Mouse (Mus musculus): ENCODE data around the gene Adgrl3.

DNA sequence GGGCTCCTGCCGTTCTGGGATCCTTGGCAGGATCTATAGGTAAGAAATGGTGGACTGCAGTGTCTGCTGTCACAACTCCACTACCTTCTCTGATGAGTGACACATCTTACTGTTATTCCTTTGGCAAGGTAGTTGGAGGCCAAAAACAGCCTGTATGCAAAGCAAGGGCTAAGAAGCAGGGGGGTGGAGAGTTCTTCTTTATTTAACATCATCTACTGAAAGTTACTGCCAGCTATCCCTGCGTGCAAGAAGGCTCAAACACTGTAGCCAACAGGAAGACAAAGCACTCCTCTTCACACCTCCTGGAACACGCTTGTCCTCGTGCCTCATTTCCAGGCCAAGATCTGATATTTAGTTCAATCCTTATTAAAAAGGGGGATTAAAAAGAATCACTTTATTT lies 26.2 kb downstream of the Adgrl3 start:
- TF ChIP-seq RAD21 (IDR thresholded peaks at IDR 0.05; ENCODE audit: low read depth, low read length) (no peak), NRF1 (IDR thresholded peaks at IDR 0.05; ENCODE audit: insufficient read depth, low read depth, low read length, poor library complexity, severe bottlenecking) (no peak), MAFK (IDR thresholded peaks at IDR 0.05; ENCODE audit: borderline replicate concordance, low read depth, low read length) (no peak)
